Mouse (Mus musculus) thymus, adult 2 months (tissue): ENCODE results near the gene Crb1.

Source experiments
- CTCF ChIP-seq: fragments of 200-500 bp; IDR thresholded peaks from 2 replicates; pipeline ENCODE4 v1.5.1; 2012; ENCODE audit warnings: mild to moderate bottlenecking, control low read depth, low read length, moderate library complexity, borderline replicate concordance; ENCODE audit not compliant: control insufficient read depth, poor library complexity, insufficient read depth; ENCODE audit errors: extremely low read depth
- POLR2A ChIP-seq: fragments of 200-500 bp; IDR thresholded peaks from 2 replicates; pipeline ENCODE4 v1.6.1; 2012; ENCODE audit warnings: mild to moderate bottlenecking, low read length, control low read depth, moderate library complexity; ENCODE audit not compliant: control insufficient read depth, poor library complexity, insufficient read depth; ENCODE audit errors: extremely low read depth

DNA sequence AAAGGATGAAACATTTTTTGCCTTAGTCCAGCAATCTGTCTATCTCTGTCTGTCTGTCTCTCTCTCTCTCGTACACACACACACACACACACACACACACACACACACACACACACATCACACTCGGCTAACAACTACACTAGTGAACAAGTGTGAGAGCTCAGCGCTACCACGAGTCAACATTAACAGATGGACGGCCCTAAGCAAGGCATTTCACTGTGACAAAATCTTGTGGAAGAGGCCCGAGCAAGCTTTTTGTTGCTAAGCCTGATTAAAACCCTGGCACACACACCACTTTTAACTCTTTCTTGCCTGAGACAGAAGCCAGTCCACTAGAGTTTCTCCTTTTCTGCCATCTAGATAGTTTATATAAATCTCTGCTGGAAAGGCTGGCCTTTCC is 223.4 kb downstream of the Crb1 start:
- TF ChIP-seq CTCF (no peak), POLR2A (no peak)
